Mouse (Mus musculus) forebrain, postnatal 0 days (tissue): ENCODE data around the gene Sardh. TPM values are rescaled to one million over a fixed set of nuclear protein-coding genes. Genes with fewer than 3 reads are reported as not detected.

ENCODE experiments used
- ATAC-seq: fragments of 200-750 bp; cut with Nextera tagmentation; 2 replicates; pipeline ENCODE4 v1.8.0; 2017; ENCODE audit warnings: mild to moderate bottlenecking, moderate library complexity
- DNase-seq: peaks from one replicate; pipeline ENCODE4 v3.0.0-alpha.2; 2015
- H3K27ac ChIP-seq: fragments of 300-500 bp; sonication (generic); 2 replicates; pipeline ENCODE4 v1.5.1; 2014; ENCODE audit warnings: low read depth, mild to moderate bottlenecking, antibody characterized with exemption, low read length, moderate library complexity, mixed read lengths
- H3K27me3 ChIP-seq: fragments of 300-500 bp; sonication (generic); 2 replicates; pipeline ENCODE4 v1.6.1; 2014; ENCODE audit warnings: mild to moderate bottlenecking, low read length, mixed read lengths; ENCODE audit not compliant: insufficient read depth
- H3K36me3 ChIP-seq: fragments of 300-500 bp; sonication (generic); 2 replicates; pipeline ENCODE4 v1.6.1; 2014; ENCODE audit warnings: mild to moderate bottlenecking, moderate library complexity; ENCODE audit not compliant: insufficient read depth
- H3K4me1 ChIP-seq: fragments of 300-500 bp; sonication (generic); 2 replicates; pipeline ENCODE4 v1.6.1; 2014; ENCODE audit warnings: antibody characterized with exemption; ENCODE audit not compliant: insufficient read depth
- H3K4me2 ChIP-seq: fragments of 300-500 bp; sonication (generic); 2 replicates; pipeline ENCODE4 v1.6.1; 2014; ENCODE audit warnings: low read depth, mild to moderate bottlenecking, moderate library complexity
- H3K4me3 ChIP-seq: fragments of 300-500 bp; sonication (generic); 2 replicates; pipeline ENCODE4 v1.5.1; 2014; ENCODE audit warnings: low read depth, low read length, mixed read lengths
- H3K9ac ChIP-seq: fragments of 300-500 bp; sonication (generic); 2 replicates; pipeline ENCODE4 v1.6.1; 2014; ENCODE audit warnings: mild to moderate bottlenecking
- H3K9me3 ChIP-seq: fragments of 300-500 bp; sonication (generic); 2 replicates; pipeline ENCODE4 v1.6.1; 2016; ENCODE audit warnings: low read length
- CTCF ChIP-seq: sonication (generic); IDR thresholded peaks from 2 replicates; pipeline ENCODE4 v1.5.1; 2016; ENCODE audit warnings: antibody characterized with exemption, control low read depth, low read depth
- WGBS: fragments of 180-500 bp; shearing (Covaris S2); extraction: QIAGEN DNeasy Blood & Tissue Kit; methylation state at CpG from one replicate; pipeline ENCODE4 v1.1.7; 2014; 5-methylcytosine and 5-hydroxymethylcytosine counted together
- polyA plus RNA-seq: library from polyadenylated mRNA; unstranded; fragments of >200 nt; fragmentation: Nextera tagmentation; extraction: Ambion mirVana; gene quantifications from 2 replicates; pipeline ENCODE4 v1.2.1, GENCODE M21; 2015
- total RNA-seq: library from RNA; depleted of rRNA; stranded (reverse); fragments of >200 nt; gene quantifications from 2 replicates; pipeline ENCODE4 v1.2.3, GENCODE M21; 2014

Gene Sardh
- total and polyA plus RNA-seq, 2 experiments from 2014 or later = 5.7 to 7.2 TPM

DNA sequence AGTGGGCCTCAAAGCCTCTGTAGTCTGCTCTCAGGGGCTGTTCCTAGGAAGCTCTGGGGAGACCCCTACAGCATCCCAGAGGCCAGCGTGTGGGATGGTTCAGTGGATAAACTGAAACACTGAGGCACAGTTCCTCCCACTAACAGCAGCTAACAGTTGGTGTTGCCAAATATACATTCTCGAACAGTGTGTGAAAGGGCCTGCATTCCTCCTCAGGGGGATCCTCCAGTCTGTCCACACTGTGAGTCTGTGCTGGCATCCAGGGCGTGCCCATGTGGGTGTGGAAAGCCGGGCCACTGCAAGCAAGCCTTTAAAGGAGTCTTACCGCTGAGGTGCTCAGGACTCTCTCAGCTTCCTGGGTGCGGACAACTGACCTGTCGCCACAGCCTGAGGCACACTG is 21.6 kb downstream of the Sardh start:
- Histone ChIP-seq H3K9ac (no peak overlapping the region), H3K9me3 (no peaks in the 10 kb centered on the region), H3K27ac (no peak overlapping the region), H3K36me3 (no peaks in the 10 kb centered on the region), H3K4me3 (no peak overlapping the region), H3K27me3 (no peaks in the 10 kb centered on the region), H3K4me2 (no peak overlapping the region), H3K4me1 (no peaks in the 10 kb centered on the region)
- ATAC-seq (no peak), DNase-seq (no peak)
- 64% methylated on average over 7 of the region's 7 CpGs for WGBS
- 0 out of 2 replicates have a peak, but pooled peaks have one; percentile 4 for TF ChIP-seq CTCF

DNA sequence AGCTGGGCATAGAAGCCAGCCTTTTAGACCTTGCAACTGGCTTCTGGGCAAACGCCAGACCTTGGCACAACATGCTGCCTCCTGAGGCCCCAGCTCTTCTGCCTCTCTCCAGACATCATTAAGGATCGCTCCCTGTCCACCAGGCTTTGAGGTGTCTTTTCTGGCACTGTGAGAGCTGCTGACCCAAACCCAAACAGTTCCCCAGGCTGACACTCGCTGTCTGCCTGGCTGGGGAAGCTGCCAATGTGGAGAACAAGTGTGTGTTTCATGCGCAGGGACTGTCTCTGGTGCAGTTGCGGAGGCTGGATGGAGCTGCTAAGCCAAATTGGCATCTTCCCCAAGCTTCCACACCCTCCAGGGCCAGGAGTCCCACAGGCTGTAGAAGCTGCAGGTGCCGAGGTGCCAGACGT is 25.1 kb downstream of the Sardh start:
- Histone ChIP-seq H3K27me3 (no peaks in the 10 kb centered on the region), H3K9me3 (no peaks in the 10 kb centered on the region), H3K27ac (no peak overlapping the region), H3K4me2 (no peak overlapping the region), H3K36me3 (no peaks in the 10 kb centered on the region), H3K4me1 (no peaks in the 10 kb centered on the region), H3K4me3 (no peak overlapping the region), H3K9ac (no peak overlapping the region)
- TF ChIP-seq CTCF = no peak
- ATAC-seq (no peak; the same call in 1 of the 2 replicates), DNase-seq (no peak)
- 49% methylated on average over 7 of the region's 7 CpGs for WGBS

DNA sequence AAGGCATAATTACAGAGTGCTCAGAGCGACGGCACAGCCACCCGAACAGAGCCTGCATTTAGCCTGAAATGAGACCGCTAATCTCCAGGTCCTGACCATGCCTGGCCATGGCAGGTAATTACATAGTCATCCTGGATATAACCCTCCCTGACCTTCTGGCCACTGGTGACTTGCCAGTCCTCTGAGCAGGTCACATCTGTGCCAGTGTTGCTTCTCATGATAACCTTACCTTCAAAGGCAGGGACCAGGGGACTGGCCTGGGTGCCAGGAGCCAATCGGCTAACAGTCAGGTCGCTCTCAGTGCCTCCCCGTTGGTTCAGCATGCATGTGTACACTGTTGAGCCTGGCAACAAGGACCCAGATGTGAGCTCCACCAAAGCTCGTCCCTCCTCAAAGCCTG is 29.6 kb downstream of the Sardh start:
- Histone ChIP-seq H3K27me3 (no peaks in the 10 kb centered on the region), H3K4me2 (no peak overlapping the region), H3K36me3 (no peaks in the 10 kb centered on the region), H3K9me3 (no peaks in the 10 kb centered on the region), H3K9ac (no peak overlapping the region), H3K4me1 (no peaks in the 10 kb centered on the region), H3K27ac (no peak overlapping the region), H3K4me3 (no peak overlapping the region)
- ATAC-seq (no peak), DNase-seq (no peak)
- WGBS = 87% methylated on average over 8 of the region's 8 CpGs
- TF ChIP-seq CTCF = no peak

DNA sequence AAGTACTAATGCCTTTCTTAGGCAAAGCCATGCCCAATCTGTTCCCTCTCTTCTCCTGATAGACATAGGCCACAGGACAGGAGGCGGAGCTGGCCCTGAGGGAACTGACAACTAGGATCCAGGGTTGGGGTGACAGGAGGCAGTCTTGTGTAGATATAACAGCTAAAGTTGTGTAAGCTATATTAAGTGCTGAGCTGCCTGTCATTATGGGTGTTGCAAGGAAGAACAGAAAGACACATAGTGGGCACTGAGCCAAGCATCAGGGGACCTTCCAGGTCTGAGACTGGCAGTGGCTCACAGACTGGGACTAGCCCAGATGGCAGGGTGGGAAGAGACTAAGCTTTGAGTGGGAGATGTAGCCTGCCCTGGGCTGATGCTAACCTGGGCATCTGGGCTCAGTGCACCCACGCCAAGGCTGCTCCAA is 30.0 kb downstream of the Sardh start:
- Histone ChIP-seq H3K27ac (no peak overlapping the region), H3K27me3 (no peaks in the 10 kb centered on the region), H3K4me1 (no peaks in the 10 kb centered on the region), H3K9ac (no peak overlapping the region), H3K9me3 (no peaks in the 10 kb centered on the region), H3K4me3 (no peak overlapping the region), H3K36me3 (no peaks in the 10 kb centered on the region), H3K4me2 (no peak overlapping the region)
- ATAC-seq = peak; percentile 40; the same call in 1 of the 2 replicates
- no peak for TF ChIP-seq CTCF
- no peak for DNase-seq
- 66% methylated on average over 2 of the region's 2 CpGs for WGBS

DNA sequence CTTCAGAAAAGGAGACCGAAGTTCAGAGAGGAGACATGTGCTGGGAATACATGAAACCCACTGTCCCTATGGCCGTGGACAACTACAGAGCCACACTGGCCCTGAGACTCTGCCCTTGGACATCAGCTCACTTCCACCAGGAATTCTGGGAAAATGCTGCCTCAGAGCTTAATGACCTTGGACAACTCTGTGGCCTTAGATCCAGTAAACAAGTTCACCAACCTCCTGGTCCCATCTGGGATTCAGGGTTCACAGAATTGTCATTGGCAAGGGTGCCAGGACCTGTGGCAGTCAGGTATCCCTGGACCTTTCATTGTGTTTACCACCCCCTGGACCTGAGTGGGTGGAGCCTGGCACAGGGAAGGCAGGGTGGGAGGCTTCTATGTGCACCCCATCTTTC is 32.6 kb downstream of the Sardh start:
- Histone ChIP-seq H3K9me3 (no peaks in the 10 kb centered on the region), H3K27me3 (no peaks in the 10 kb centered on the region), H3K9ac (no peak overlapping the region), H3K36me3 (no peaks in the 10 kb centered on the region), H3K4me3 (no peak overlapping the region), H3K4me1 (no peaks in the 10 kb centered on the region), H3K4me2 (no peak overlapping the region), H3K27ac (no peak overlapping the region)
- DNase-seq = no peak
- 87% methylated on average over 2 of the region's 2 CpGs for WGBS
- no peak for ATAC-seq
- TF ChIP-seq CTCF = no peak

DNA sequence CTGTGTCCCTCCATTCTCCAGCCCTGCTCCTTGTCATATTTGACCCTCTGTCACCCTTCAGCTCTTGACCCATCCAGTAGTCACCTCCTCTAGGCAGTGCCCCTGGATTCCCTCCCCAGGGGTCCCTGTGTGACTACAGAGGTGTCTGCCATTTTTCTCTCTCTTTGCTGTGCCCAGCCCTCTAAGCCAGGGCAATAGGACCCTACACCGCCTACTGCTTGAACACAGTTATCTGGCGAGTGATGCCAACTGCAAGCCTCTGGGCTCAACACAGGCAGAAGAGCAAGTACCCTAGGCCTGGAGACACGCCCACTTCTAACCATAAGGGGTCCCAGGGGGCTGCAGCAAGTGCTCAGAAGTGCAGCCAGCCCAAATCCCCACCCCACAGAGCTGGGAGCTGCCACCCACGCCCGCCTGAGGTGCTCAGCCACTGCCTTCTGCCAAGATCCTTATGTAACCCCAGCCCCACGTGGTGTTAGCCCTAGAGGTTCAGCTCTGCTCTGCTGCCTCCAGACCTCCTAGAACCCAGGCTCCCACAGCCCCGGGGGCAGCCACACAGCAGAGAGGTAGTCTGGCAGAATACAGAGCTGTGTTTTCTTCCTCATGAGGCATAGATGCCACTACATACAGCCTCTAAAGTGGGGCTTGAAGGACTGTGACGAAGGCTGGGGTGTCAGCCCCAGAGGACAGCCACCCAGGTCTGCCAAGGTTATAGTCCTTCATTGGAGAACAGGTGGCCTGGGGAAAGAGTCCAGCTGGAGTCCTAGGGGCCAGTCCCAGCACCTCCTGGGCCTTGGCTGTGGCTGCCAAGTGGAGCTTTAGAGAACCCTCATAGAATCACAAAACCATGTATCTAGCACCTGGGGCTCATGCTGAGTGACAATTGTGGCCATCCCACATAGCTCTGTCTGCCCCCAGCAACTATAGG is 35.9 kb downstream of the Sardh start:
- 58% methylated on average over 8 of the region's 8 CpGs for WGBS
- DNase-seq = no peak

DNA sequence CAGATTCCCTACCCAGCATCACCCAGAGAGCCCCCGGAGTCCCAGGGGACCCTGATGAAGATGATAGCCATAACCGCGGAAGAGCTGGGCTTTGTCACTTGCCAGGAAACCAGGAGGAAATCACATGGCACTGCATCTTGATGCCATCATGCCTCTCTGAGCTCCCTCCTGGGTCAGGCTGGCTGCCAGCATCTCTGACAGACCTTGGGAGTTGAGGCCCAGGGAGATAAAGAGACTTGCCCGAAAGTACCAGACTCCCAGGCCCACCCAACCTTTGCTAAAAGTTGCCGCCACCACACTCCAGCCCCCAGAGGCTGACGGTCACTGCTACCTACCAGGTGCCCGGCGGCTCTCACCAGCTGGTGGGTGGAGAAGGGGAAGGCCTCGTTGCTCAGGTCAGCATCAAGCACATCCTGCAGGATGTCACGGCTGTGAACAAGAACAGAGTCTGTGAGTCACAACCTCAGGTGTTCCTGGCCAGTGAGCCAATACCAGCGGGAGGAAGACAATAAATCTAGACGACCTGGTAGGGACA is 37.4 kb downstream of the Sardh start:
- WGBS = 81% methylated on average over 12 of the region's 12 CpGs
- H3K9me3 ChIP-seq = no peaks in the 10 kb centered on the region
- no peak overlapping the region for H3K4me3 ChIP-seq
- H3K27ac ChIP-seq = no peak overlapping the region
- no peaks in the 10 kb centered on the region for H3K36me3 ChIP-seq
- H3K4me1 ChIP-seq = no peaks in the 10 kb centered on the region
- H3K9ac ChIP-seq = no peak overlapping the region
- no peak overlapping the region for H3K4me2 ChIP-seq
- TF ChIP-seq CTCF = no peak
- DNase-seq = no peak
- no peak for ATAC-seq
- H3K27me3 ChIP-seq = no peaks in the 10 kb centered on the region

More for the DNA sequence above, 35.9 kb downstream of the Sardh start:
- no peak for TF ChIP-seq CTCF
- no peaks in the 10 kb centered on the region for H3K9me3 ChIP-seq
- no peak overlapping the region for H3K27ac ChIP-seq
- no peak overlapping the region for H3K4me2 ChIP-seq
- ATAC-seq = no peak
- no peaks in the 10 kb centered on the region for H3K4me1 ChIP-seq
- no peak overlapping the region for H3K9ac ChIP-seq
- H3K4me3 ChIP-seq = no peak overlapping the region
- H3K36me3 ChIP-seq = no peaks in the 10 kb centered on the region
- H3K27me3 ChIP-seq = no peaks in the 10 kb centered on the region
